Mouse (Mus musculus) NIH3T3 (cell line): ENCODE measurements around the gene Gtf2f2.

ENCODE experiments used
- DNase-seq: peaks from one replicate; pipeline ENCODE4 v3.0.0-alpha.2; 2012; ENCODE audit warnings: low read depth

The Gtf2f2 gene

GRCm38 (mm10) chr14:76010102-76011061, at the start of gene Gtf2f2:
Gtf2f2 (minus strand) TSS chr14:76010865.
- DNase-seq, result peak; percentile 97

DNA sequence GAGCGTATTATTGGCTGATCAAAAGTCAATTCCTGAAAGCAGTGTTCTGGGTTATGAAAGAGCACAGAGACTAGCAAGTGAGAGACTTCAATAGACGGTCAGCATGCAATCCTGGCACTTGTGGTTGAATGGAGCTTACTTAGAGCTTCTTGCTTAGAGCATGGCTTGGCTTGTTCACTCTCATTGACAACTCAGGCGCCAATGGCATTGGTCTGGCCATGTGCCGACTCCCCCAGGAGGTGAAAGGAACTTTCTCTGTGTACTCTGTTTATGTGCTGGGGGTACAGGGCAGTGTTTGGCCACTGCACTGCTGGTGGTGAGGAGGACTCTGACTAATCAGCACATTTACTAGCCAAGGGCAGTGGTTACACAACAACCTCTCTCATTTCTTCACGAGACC, 48.8 kb upstream of the Gtf2f2 start:
- DNase-seq, result peak; percentile 74

- DNase-seq, result no peak
Observed at GRCm38 (mm10) chr14:76053726-76054125, 43.1 kb upstream of the Gtf2f2 start.

DNA sequence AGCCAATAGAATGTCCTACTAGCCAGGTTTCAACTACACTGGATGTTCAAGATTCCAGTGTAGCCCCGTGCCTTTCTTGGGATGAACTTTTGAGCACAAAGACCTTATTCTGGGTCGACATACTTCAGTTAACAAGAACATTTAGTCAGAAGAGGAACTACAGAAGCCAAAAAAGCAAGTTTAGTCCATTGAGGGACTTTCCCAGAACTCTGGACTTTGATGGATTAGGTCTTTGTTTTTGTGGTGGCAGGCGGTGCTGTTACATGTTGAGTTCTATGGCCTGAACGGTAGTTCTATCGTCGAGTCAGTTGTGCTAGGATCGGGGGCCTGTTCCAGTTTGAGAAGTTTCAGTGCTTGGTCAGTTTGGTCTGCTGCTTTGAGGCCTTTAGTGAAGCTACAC, 41.3 kb upstream of the Gtf2f2 start:
- DNase-seq, result no peak

DNA sequence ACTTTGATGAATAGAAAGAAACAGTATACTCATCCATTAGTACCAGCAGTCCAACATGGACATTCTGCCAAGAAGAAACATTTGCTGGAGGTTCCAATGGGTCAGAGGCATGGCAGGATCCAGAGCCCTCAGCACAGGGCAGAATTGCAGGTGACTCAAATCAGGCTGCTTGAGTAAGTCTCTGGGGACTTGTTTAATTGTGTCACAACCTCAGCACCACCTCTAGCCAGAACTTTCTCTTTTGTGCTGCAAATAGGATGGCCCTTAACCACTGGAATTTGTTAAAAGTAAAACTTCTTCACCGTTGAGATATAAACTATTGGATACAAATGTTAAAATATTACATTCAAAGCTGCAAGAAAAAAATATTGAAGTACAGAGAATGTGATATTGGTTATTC, 35.1 kb upstream of the Gtf2f2 start:
- DNase-seq, result no peak

- no peak for DNase-seq
Observed at GRCm38 (mm10) chr14:76044164-76044557, 33.5 kb upstream of the Gtf2f2 start.

GRCm38 (mm10) chr14:76043251-76044163, 32.8 kb upstream of the Gtf2f2 start:
- DNase-seq, result no peak

DNA sequence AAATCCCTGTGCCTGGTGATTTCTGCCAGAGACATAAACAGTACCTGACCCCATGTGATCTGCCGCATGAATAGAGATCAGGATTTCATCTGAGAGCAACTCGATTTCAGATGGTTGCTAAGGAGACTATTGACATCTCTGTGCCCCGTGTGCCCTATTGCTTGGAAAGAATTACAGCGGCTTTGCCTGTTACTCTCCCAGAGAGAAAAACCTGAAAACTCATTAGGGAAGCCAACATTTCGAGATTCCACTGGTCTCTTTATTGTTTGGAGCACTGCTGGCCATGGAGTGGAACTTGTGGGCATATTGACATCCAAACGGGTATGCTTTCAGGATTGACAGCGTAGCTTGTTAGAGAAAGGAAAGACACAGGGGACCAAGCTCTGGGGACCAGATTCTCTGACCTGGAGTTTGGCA, 22.6 kb upstream of the Gtf2f2 start:
- DNase-seq, result peak; percentile 23

DNA sequence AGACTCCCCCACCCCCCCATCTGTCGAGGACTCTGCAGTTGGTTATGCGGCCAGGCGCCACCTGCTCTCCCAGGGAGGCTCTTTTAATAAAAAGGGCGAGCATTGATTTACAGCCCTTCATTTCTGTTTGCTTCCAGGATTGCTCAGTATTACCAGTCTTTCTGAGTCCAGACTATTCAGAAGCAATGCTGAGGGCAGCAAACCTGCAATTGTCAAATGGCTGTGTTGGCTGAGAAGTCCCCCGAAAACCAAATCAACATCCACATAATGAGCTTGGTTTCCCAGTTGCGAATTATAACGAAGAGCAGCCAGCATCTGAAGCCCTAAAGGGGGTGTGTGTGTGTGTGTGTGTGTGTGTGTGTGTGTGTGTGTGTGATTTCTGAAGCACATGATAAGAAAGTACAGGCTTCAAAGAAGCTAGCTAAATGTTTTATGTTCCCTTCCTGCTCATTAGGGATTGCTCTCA, 22.0 kb upstream of the Gtf2f2 start:
- no peak for DNase-seq

GRCm38 (mm10) chr14:76031117-76031842, 20.6 kb upstream of the Gtf2f2 start:
- DNase-seq, result peak; percentile 86

DNA sequence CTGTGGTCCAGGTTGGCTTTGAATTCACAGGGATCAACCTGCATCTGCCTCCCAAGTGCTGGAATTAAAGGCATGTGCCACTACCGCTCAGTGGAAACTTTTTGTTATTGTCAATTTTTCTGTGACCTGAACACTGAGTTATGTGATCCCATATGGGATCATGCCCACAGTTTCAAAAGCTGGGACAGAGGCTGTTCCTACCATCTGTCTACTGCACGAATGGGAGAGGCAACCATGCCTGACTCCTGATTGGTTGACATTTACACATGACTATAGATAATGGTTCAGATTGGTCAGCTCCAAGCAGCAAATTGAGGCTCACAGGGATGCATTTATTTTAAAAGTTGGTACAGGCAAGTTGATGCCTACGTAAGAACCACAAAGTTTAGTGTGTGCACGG, 14.0 kb upstream of the Gtf2f2 start:
- DNase-seq, result no peak

GRCm38 (mm10) chr14:76020927-76021719, 10.5 kb upstream of the Gtf2f2 start:
- no peak for DNase-seq

DNA sequence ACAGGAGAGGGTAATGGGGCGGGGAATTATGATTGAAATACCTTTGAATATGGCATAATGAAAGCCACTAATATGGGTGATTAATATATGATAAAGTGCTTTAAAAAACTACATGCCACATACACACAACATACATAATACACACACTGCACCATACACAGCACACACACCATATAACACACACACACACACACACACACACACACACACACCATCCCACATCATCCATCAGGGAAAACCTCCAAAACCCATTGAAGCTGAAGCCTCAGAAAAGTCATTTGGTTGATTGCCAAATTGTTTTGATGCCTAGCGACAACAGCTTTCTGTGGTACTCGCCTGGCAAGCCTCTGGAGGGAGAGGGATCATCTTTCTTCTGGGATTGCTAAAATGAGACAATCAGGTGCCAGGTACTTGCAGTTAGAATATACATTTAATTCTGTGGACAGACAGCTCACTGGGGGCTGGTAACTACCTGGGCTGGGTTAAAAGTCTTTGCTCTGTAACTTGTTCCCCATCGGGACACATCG, 9.7 kb upstream of the Gtf2f2 start:
- no peak for DNase-seq

GRCm38 (mm10) chr14:76017785-76018490, 7.3 kb upstream of the Gtf2f2 start:
- DNase-seq, result no peak

DNA sequence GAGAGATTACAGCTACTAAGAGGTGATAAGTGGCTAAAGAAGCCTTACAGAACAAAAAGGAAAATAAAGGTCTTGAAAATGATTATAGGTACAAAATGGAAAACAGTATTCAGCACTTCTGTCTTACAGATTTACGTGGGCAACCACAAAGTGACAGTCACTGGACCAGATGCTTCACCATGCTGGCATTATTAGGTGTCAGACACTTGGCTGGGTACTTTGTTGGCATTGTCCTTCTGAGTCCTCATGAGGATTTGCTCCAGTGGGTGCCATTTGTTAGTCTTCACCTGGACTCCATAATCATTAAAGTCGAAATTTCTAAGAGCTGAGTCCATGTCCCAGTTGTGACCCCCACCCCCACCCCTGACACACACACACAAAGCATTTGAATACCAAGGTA, 3.7 kb upstream of the Gtf2f2 start:
- no peak for DNase-seq

GRCm38 (mm10) chr14:76011062-76011457, 395 bp upstream of the Gtf2f2 start:
- no peak for DNase-seq

DNA sequence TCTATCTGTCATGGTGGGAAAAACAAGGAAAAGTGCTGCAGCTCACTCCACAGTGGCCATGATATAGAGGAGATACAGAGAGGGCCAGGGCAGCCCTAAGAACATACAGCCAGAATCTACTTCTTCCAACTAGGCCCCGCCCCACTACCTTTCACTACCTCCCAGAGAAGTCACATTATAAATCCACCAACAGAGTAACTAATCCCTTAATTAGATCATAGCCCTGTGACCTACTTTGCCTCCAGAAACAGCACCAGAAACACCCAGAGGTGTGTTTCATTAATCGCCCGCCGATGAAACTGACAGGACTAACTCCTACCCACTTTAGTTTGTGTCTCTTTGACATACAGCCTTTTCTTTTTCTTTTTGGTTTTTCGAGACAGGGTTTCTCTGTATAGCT, 1.5 kb downstream of the Gtf2f2 start:
- DNase-seq, result no peak

DNA sequence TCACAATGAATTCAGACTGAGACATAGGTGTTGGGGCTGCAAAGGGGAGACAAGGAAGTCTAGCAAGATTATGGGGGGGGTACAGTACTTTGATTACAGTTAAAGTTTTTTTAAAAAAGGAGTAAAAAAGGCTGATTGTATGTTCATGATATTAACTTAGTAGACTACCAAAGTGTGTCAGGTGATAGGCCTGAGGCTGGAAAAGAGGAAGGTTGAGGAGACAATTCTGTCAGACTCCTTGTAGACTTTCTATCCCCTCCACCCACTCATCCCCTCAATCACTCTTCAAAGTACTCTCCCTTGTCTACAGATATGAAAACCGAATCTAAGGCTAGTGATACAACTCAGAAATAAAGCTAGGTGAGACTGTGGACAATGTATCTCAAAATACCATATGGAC, 2.5 kb downstream of the Gtf2f2 start:
- DNase-seq, result no peak

GRCm38 (mm10) chr14:76005011-76005410, 5.7 kb downstream of the Gtf2f2 start:
- no peak for DNase-seq

GRCm38 (mm10) chr14:76001781-76002180, 8.9 kb downstream of the Gtf2f2 start:
- no peak for DNase-seq
